Mouse (Mus musculus): ENCODE measurements around the gene Rbms3. TPM values are rescaled to one million over a fixed set of nuclear protein-coding genes. Genes with fewer than 3 reads are reported as not detected.

Gene Rbms3
- polyA plus RNA-seq, 1 experiment from 2014 or later: 38.3 TPM

GRCm38 (mm10) chr9:116871576-116871975 lies 758.1 kb downstream of the Rbms3 start:
- ATAC-seq (replicated peaks; ENCODE audit: extremely low read depth, insufficient read depth, low FRiP score): no peak
- H3K4me1 ChIP-seq (ENCODE audit: control insufficient read depth, insufficient read depth, low read length): peaks cover 24% of the 10 kb centered on the region
- H3K4me2 ChIP-seq (ENCODE audit: low read depth, low read length): no peak overlapping the region
- H3K36me3 ChIP-seq (ENCODE audit: control insufficient read depth, insufficient read depth): 0 out of 2 replicates have a peak, but pooled peaks cover 3% of the 10 kb centered on the region
- 0 out of 2 replicates have a peak overlapping the region, but pooled peaks have one; percentile 21 for H3K27ac ChIP-seq (ENCODE audit: low read length)
- WGBS: 76% methylated on average over 5 of the region's 5 CpGs
- H3K4me3 ChIP-seq (ENCODE audit: low read length): no peak overlapping the region
- no peak overlapping the region for H3K9ac ChIP-seq (ENCODE audit: low read length)
- H3K27me3 ChIP-seq (ENCODE audit: control insufficient read depth, insufficient read depth, low read length): no peaks in the 10 kb centered on the region
- H3K9me3 ChIP-seq (replicated peaks; ENCODE audit: control insufficient read depth, low read length): peaks cover 4% of the 10 kb centered on the region; the same call in 1 of the 2 replicates

- Histone ChIP-seq H3K9me3 (replicated peaks; ENCODE audit: control insufficient read depth, low read length) (peaks cover 6% of the 10 kb centered on the region), H3K9ac (ENCODE audit: low read length) (no peak overlapping the region), H3K27ac (ENCODE audit: low read length) (no peak overlapping the region), H3K4me3 (ENCODE audit: low read length) (no peak overlapping the region), H3K36me3 (ENCODE audit: control insufficient read depth, insufficient read depth) (no peaks in the 10 kb centered on the region), H3K4me1 (ENCODE audit: control insufficient read depth, insufficient read depth, low read length) (peaks cover 8% of the 10 kb centered on the region), H3K4me2 (ENCODE audit: low read depth, low read length) (no peak overlapping the region), H3K27me3 (ENCODE audit: control insufficient read depth, insufficient read depth, low read length) (no peaks in the 10 kb centered on the region)
- no peak for ATAC-seq (replicated peaks; ENCODE audit: extremely low read depth, insufficient read depth, low FRiP score)
- WGBS: 89% methylated on average over 7 of the region's 7 CpGs
Measured at GRCm38 (mm10) chr9:116866060-116866459, 763.7 kb downstream of the Rbms3 start.

- 32% methylated on average over 4 of the region's 4 CpGs for WGBS
- Histone ChIP-seq H3K27me3 (ENCODE audit: control insufficient read depth, insufficient read depth, low read length) (no peaks in the 10 kb centered on the region), H3K9ac (ENCODE audit: low read length) (no peak overlapping the region; the same call in 1 of the 2 replicates), H3K27ac (ENCODE audit: low read length) (peak overlapping the region; percentile 66), H3K36me3 (ENCODE audit: control insufficient read depth, insufficient read depth) (no peaks in the 10 kb centered on the region), H3K4me1 (ENCODE audit: control insufficient read depth, insufficient read depth, low read length) (peaks cover 8% of the 10 kb centered on the region), H3K4me3 (ENCODE audit: low read length) (no peak overlapping the region), H3K4me2 (ENCODE audit: low read depth, low read length) (0 out of 2 replicates have a peak overlapping the region, but pooled peaks have one; percentile 12), H3K9me3 (replicated peaks; ENCODE audit: control insufficient read depth, low read length) (peaks cover 6% of the 10 kb centered on the region)
- no peak; the same call in 1 of the 2 replicates for ATAC-seq (replicated peaks; ENCODE audit: extremely low read depth, insufficient read depth, low FRiP score)
Measured at GRCm38 (mm10) chr9:116863626-116864025, 766.1 kb downstream of the Rbms3 start.

DNA sequence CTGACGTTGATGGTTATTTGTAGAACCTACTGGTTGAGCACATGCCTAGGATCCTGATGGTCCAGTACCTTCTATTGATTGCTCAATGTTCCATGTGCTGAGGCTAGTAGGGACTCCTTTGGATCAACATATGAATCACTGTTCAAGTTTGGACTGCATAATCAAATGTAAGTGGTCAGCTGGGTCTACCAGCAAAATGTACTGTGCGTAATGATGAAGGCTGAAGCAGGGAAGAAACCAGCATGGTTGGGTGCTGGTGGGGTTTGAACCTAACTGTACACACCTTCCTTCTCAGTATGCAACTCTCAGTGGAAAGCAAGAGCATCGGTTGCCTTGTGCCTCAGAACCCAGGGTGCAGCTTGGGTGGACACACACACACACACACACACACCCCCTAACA lies 767.4 kb downstream of the Rbms3 start:
- Histone ChIP-seq H3K9me3 (replicated peaks; ENCODE audit: control insufficient read depth, low read length) (peaks cover 6% of the 10 kb centered on the region), H3K4me2 (ENCODE audit: low read depth, low read length) (no peak overlapping the region), H3K27me3 (ENCODE audit: control insufficient read depth, insufficient read depth, low read length) (no peaks in the 10 kb centered on the region), H3K4me3 (ENCODE audit: low read length) (no peak overlapping the region), H3K9ac (ENCODE audit: low read length) (no peak overlapping the region), H3K36me3 (ENCODE audit: control insufficient read depth, insufficient read depth) (no peaks in the 10 kb centered on the region), H3K4me1 (ENCODE audit: control insufficient read depth, insufficient read depth, low read length) (peaks cover 8% of the 10 kb centered on the region), H3K27ac (ENCODE audit: low read length) (no peak overlapping the region)
- 90% methylated on average over 3 of the region's 3 CpGs for WGBS
- no peak for ATAC-seq (replicated peaks; ENCODE audit: extremely low read depth, insufficient read depth, low FRiP score)

DNA sequence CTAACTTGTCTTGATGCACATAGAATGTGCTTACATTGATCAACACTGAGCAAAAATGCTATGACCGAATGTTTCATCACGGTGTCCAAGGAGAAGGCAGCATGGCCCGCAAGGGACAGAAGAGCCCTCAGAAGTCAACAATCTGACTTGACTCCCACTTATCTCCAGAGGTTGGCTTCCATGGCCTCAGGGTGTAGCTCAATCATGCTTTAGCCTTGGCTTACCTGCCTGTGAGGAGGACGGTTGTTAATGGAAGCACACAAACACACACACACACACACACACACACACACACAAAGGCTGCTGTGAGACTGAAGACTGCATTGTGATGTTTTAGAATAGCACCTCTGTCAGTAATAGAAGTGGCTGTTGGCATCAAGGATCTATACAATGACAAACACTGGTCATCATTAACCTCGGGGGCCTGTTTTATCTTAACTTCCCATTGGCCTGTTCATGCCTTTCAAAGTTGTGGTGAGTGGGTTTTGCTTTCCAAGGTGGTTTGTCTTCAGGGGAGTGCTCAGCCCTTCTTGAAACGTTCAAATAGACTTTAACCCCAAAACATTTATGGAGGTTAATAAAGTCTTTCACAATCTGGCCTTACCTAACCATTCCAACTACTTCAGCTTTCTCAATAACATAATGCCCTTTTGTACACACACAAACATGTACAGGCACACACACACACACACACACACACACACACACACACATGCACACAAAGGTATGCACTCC lies 771.7 kb downstream of the Rbms3 start:
- Histone ChIP-seq H3K27me3 (ENCODE audit: control insufficient read depth, insufficient read depth, low read length) (no peaks in the 10 kb centered on the region), H3K4me2 (ENCODE audit: low read depth, low read length) (no peak overlapping the region), H3K4me3 (ENCODE audit: low read length) (no peak overlapping the region), H3K4me1 (ENCODE audit: control insufficient read depth, insufficient read depth, low read length) (0 out of 2 replicates have a peak, but pooled peaks cover 9% of the 10 kb centered on the region), H3K27ac (ENCODE audit: low read length) (no peak overlapping the region), H3K36me3 (ENCODE audit: control insufficient read depth, insufficient read depth) (no peaks in the 10 kb centered on the region), H3K9me3 (replicated peaks; ENCODE audit: control insufficient read depth, low read length) (no peaks in the 10 kb centered on the region), H3K9ac (ENCODE audit: low read length) (no peak overlapping the region)
- no peak for ATAC-seq (replicated peaks; ENCODE audit: extremely low read depth, insufficient read depth, low FRiP score)
- WGBS: 81% methylated on average over 6 of the region's 6 CpGs

GRCm38 (mm10) chr9:116857151-116857550 lies 772.6 kb downstream of the Rbms3 start:
- H3K4me3 ChIP-seq (ENCODE audit: low read length): no peak overlapping the region
- H3K27ac ChIP-seq (ENCODE audit: low read length): no peak overlapping the region
- H3K36me3 ChIP-seq (ENCODE audit: control insufficient read depth, insufficient read depth): no peaks in the 10 kb centered on the region
- H3K4me2 ChIP-seq (ENCODE audit: low read depth, low read length): no peak overlapping the region
- no peak overlapping the region for H3K9ac ChIP-seq (ENCODE audit: low read length)
- H3K9me3 ChIP-seq (replicated peaks; ENCODE audit: control insufficient read depth, low read length): no peaks in the 10 kb centered on the region
- no peak for ATAC-seq (replicated peaks; ENCODE audit: extremely low read depth, insufficient read depth, low FRiP score)
- WGBS: 87% methylated on average over 3 of the region's 3 CpGs
- H3K27me3 ChIP-seq (ENCODE audit: control insufficient read depth, insufficient read depth, low read length): no peaks in the 10 kb centered on the region
- H3K4me1 ChIP-seq (ENCODE audit: control insufficient read depth, insufficient read depth, low read length): 0 out of 2 replicates have a peak, but pooled peaks cover 9% of the 10 kb centered on the region

GRCm38 (mm10) chr9:116855744-116856143 lies 774.0 kb downstream of the Rbms3 start:
- ATAC-seq (replicated peaks; ENCODE audit: extremely low read depth, insufficient read depth, low FRiP score): peak; percentile 69; the same call in 1 of the 2 replicates
- Histone ChIP-seq H3K4me2 (ENCODE audit: low read depth, low read length) (no peak overlapping the region), H3K9ac (ENCODE audit: low read length) (no peak overlapping the region), H3K4me1 (ENCODE audit: control insufficient read depth, insufficient read depth, low read length) (0 out of 2 replicates have a peak, but pooled peaks cover 9% of the 10 kb centered on the region), H3K36me3 (ENCODE audit: control insufficient read depth, insufficient read depth) (no peaks in the 10 kb centered on the region), H3K27me3 (ENCODE audit: control insufficient read depth, insufficient read depth, low read length) (no peaks in the 10 kb centered on the region), H3K9me3 (replicated peaks; ENCODE audit: control insufficient read depth, low read length) (no peaks in the 10 kb centered on the region), H3K27ac (ENCODE audit: low read length) (peak overlapping the region; percentile 12; the same call in 1 of the 2 replicates), H3K4me3 (ENCODE audit: low read length) (no peak overlapping the region)
- 42% methylated on average over 3 of the region's 3 CpGs for WGBS

DNA sequence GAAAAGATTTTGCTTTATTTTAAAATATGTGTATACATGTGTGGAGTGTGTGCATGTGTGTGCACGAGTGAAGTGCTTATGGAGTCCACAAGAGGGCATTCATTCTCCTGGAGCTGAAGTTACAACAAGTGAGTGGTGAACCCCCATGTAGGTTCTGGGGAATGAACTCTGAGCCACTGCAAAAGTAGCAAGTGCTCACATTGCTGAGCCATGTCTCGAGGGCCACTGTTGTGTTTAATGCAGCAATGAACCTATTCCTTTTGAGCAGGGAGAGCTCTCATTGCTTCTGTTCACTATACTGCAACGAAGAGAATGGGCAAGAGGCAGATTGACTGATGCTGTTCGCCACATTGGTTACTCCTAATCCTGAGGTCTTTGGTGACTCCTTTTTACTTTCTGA lies 780.8 kb downstream of the Rbms3 start:
- H3K4me1 ChIP-seq (ENCODE audit: control insufficient read depth, insufficient read depth, low read length): peaks cover 2% of the 10 kb centered on the region; the same call in 1 of the 2 replicates
- H3K27ac ChIP-seq (ENCODE audit: low read length): no peak overlapping the region
- no peak overlapping the region for H3K9ac ChIP-seq (ENCODE audit: low read length)
- no peak overlapping the region for H3K4me3 ChIP-seq (ENCODE audit: low read length)
- H3K27me3 ChIP-seq (ENCODE audit: control insufficient read depth, insufficient read depth, low read length): no peaks in the 10 kb centered on the region
- H3K4me2 ChIP-seq (ENCODE audit: low read depth, low read length): no peak overlapping the region
- whole genome bisulfite sequencing: 92% methylated on average over 4 of the region's 4 CpGs
- no peak for ATAC-seq (replicated peaks; ENCODE audit: extremely low read depth, insufficient read depth, low FRiP score)
- H3K36me3 ChIP-seq (ENCODE audit: control insufficient read depth, insufficient read depth): no peaks in the 10 kb centered on the region
- no peaks in the 10 kb centered on the region for H3K9me3 ChIP-seq (replicated peaks; ENCODE audit: control insufficient read depth, low read length)

GRCm38 (mm10) chr9:116848166-116848565 lies 781.5 kb downstream of the Rbms3 start:
- H3K27ac ChIP-seq (ENCODE audit: low read length): peak overlapping the region; percentile 8; the same call in 1 of the 2 replicates
- no peak for ATAC-seq (replicated peaks; ENCODE audit: extremely low read depth, insufficient read depth, low FRiP score)
- 65% methylated on average over 10 of the region's 10 CpGs for WGBS

More at GRCm38 (mm10) chr9:116848166-116848565, 781.5 kb downstream of the Rbms3 start:
- no peak overlapping the region for H3K4me2 ChIP-seq (ENCODE audit: low read depth, low read length)
- H3K4me3 ChIP-seq (ENCODE audit: low read length): no peak overlapping the region
- no peaks in the 10 kb centered on the region for H3K27me3 ChIP-seq (ENCODE audit: control insufficient read depth, insufficient read depth, low read length)
- no peak overlapping the region for H3K9ac ChIP-seq (ENCODE audit: low read length)
- H3K4me1 ChIP-seq (ENCODE audit: control insufficient read depth, insufficient read depth, low read length): peaks cover 2% of the 10 kb centered on the region; the same call in 1 of the 2 replicates
- H3K9me3 ChIP-seq (replicated peaks; ENCODE audit: control insufficient read depth, low read length): no peaks in the 10 kb centered on the region
- H3K36me3 ChIP-seq (ENCODE audit: control insufficient read depth, insufficient read depth): no peaks in the 10 kb centered on the region
